Mouse (Mus musculus) cortical plate, adult 2 months (tissue): ENCODE measurements around the gene Filip1l. TPM values are rescaled to one million over a fixed set of nuclear protein-coding genes. Genes with fewer than 3 reads are reported as not detected.

Source experiments
- H3K27ac ChIP-seq: fragments of 200-500 bp; 2 replicates; pipeline ENCODE4 v1.5.1; 2012; ENCODE audit warnings: low read length, control low read depth, inconsistent platforms; ENCODE audit not compliant: insufficient read depth
- H3K4me1 ChIP-seq: fragments of 200-500 bp; 2 replicates; pipeline ENCODE4 v1.6.1; 2011; ENCODE audit warnings: low read length; ENCODE audit not compliant: control insufficient read depth, insufficient read depth
- H3K4me3 ChIP-seq: fragments of 200-500 bp; 2 replicates; pipeline ENCODE4 v1.5.1; 2011; ENCODE audit warnings: mild to moderate bottlenecking, low read length, control low read depth; ENCODE audit not compliant: insufficient read depth
- CTCF ChIP-seq: fragments of 200-500 bp; IDR thresholded peaks from 2 replicates; pipeline ENCODE4 v1.5.1; 2011; ENCODE audit warnings: mild to moderate bottlenecking, control low read depth, low read length; ENCODE audit not compliant: insufficient read depth; ENCODE audit errors: extremely low read depth
- POLR2A ChIP-seq: fragments of 200-500 bp; IDR thresholded peaks from 2 replicates; pipeline ENCODE4 v1.6.1; 2011; ENCODE audit warnings: mild to moderate bottlenecking, low read length, control low read depth; ENCODE audit not compliant: insufficient read depth; ENCODE audit errors: extremely low read depth
- polyA plus RNA-seq: library from polyadenylated mRNA; depleted of rRNA; stranded (reverse); fragments of >200 nt; gene quantifications from 2 replicates; pipeline ENCODE4 v1.2.3, GENCODE M21; 2012

Filip1l gene
- polyA plus RNA-seq, 1 experiment: 2.3 TPM

GRCm38 (mm10) chr16:57486266-57486665 lies 133.4 kb downstream of the Filip1l start:
- H3K4me1 ChIP-seq: no peaks in the 10 kb centered on the region; the same call in 1 of the 2 replicates
- no peak overlapping the region for H3K27ac ChIP-seq
- no peak overlapping the region for H3K4me3 ChIP-seq
- TF ChIP-seq CTCF (no peak), POLR2A (no peak)

- TF ChIP-seq CTCF (no peak), POLR2A (no peak)
- H3K4me1 ChIP-seq: no peaks in the 10 kb centered on the region; the same call in 1 of the 2 replicates
- no peak overlapping the region for H3K4me3 ChIP-seq
- no peak overlapping the region for H3K27ac ChIP-seq
Observed at GRCm38 (mm10) chr16:57488661-57489060, 135.8 kb downstream of the Filip1l start.

- H3K27ac ChIP-seq: no peak overlapping the region
- H3K4me1 ChIP-seq: no peaks in the 10 kb centered on the region; the same call in 1 of the 2 replicates
- H3K4me3 ChIP-seq: no peak overlapping the region
- TF ChIP-seq CTCF (no peak), POLR2A (no peak)
Observed at GRCm38 (mm10) chr16:57490691-57491090, 137.8 kb downstream of the Filip1l start.

GRCm38 (mm10) chr16:57491853-57492252 lies 139.0 kb downstream of the Filip1l start:
- TF ChIP-seq POLR2A (no peak), CTCF (no peak)
- H3K4me1 ChIP-seq: no peaks in the 10 kb centered on the region
- H3K4me3 ChIP-seq: no peak overlapping the region

GRCm38 (mm10) chr16:57495476-57496203 lies 142.7 kb downstream of the Filip1l start:
- Histone ChIP-seq H3K4me1 (peaks cover 1% of the 10 kb centered on the region; the same call in 1 of the 2 replicates), H3K4me3 (no peak overlapping the region), H3K27ac (no peak overlapping the region)
- no peak for TF ChIP-seq CTCF
- TF ChIP-seq POLR2A: no peak

More at GRCm38 (mm10) chr16:57491853-57492252, 139.0 kb downstream of the Filip1l start:
- no peak overlapping the region for H3K27ac ChIP-seq

- TF ChIP-seq CTCF: no peak
- no peak for TF ChIP-seq POLR2A
- peaks cover 1% of the 10 kb centered on the region; the same call in 1 of the 2 replicates for H3K4me1 ChIP-seq
- no peak overlapping the region for H3K4me3 ChIP-seq
- H3K27ac ChIP-seq: no peak overlapping the region
Observed at GRCm38 (mm10) chr16:57496437-57497173, 143.7 kb downstream of the Filip1l start.

GRCm38 (mm10) chr16:57500851-57501250 lies 148.0 kb downstream of the Filip1l start:
- Histone ChIP-seq H3K4me1 (peaks cover 1% of the 10 kb centered on the region; the same call in 1 of the 2 replicates), H3K4me3 (no peak overlapping the region), H3K27ac (no peak overlapping the region)
- TF ChIP-seq POLR2A: no peak
- no peak for TF ChIP-seq CTCF

GRCm38 (mm10) chr16:57502230-57502629 lies 149.3 kb downstream of the Filip1l start:
- Histone ChIP-seq H3K4me1 (no peaks in the 10 kb centered on the region), H3K27ac (no peak overlapping the region), H3K4me3 (no peak overlapping the region)
- TF ChIP-seq POLR2A (no peak), CTCF (no peak)

GRCm38 (mm10) chr16:57502761-57503160 lies 149.9 kb downstream of the Filip1l start:
- TF ChIP-seq CTCF (no peak), POLR2A (no peak)
- H3K4me1 ChIP-seq: no peaks in the 10 kb centered on the region
- no peak overlapping the region for H3K27ac ChIP-seq
- no peak overlapping the region for H3K4me3 ChIP-seq
